Mouse (Mus musculus) stomach, postnatal 0 days (tissue): Measurements from ENCODE around the gene Rubcn. TPM values are rescaled to one million over a fixed set of nuclear protein-coding genes. Genes with fewer than 3 reads are reported as not detected.
"Not testable (repeated sequence)": the region's sequence is repeated elsewhere in the genome, so short reads cannot be mapped to it uniquely, and the experiment has no call there.

ENCODE experiments used
- ATAC-seq: fragments of 200-750 bp; cut with Nextera tagmentation; 2 replicates; pipeline ENCODE4 v1.8.0; 2017; ENCODE audit not compliant: low FRiP score, low TSS enrichment
- DNase-seq: peaks from one replicate; pipeline ENCODE4 v3.0.0-alpha.2; 2016; ENCODE audit warnings: low spot score
- H3K27ac ChIP-seq: fragments of 300-500 bp; sonication (generic); replicated peaks from 2 replicates; pipeline ENCODE4 v1.5.1; 2014; ENCODE audit warnings: mild to moderate bottlenecking, control low read depth
- H3K27me3 ChIP-seq: fragments of 300-500 bp; sonication (generic); 2 replicates; pipeline ENCODE4 v1.6.1; 2014; ENCODE audit warnings: low read length; ENCODE audit not compliant: control insufficient read depth, insufficient read depth
- H3K36me3 ChIP-seq: fragments of 300-500 bp; sonication (generic); 2 replicates; pipeline ENCODE4 v1.6.1; 2014; ENCODE audit warnings: low read length, mixed read lengths; ENCODE audit not compliant: control insufficient read depth, insufficient read depth
- H3K4me1 ChIP-seq: fragments of 300-500 bp; sonication (generic); replicated peaks from 2 replicates; pipeline ENCODE4 v1.6.1; 2014; ENCODE audit warnings: antibody characterized with exemption; ENCODE audit not compliant: control insufficient read depth, insufficient read depth
- H3K4me2 ChIP-seq: fragments of 300-500 bp; sonication (generic); replicated peaks from 2 replicates; pipeline ENCODE4 v1.6.1; 2014; ENCODE audit warnings: low read depth, mild to moderate bottlenecking, control low read depth, moderate library complexity
- H3K4me3 ChIP-seq: fragments of 300-500 bp; sonication (generic); 2 replicates; pipeline ENCODE4 v1.5.1; 2014; ENCODE audit warnings: low read depth, low read length, control low read depth
- H3K9ac ChIP-seq: fragments of 300-500 bp; sonication (generic); 2 replicates; pipeline ENCODE4 v1.6.1; 2014; ENCODE audit warnings: mild to moderate bottlenecking, low read length, control low read depth, mixed read lengths
- H3K9me3 ChIP-seq: fragments of 300-500 bp; sonication (generic); 2 replicates; pipeline ENCODE4 v1.6.1; 2016; ENCODE audit warnings: low read length; ENCODE audit not compliant: control insufficient read depth
- CTCF ChIP-seq: IDR thresholded peaks from 2 replicates; pipeline ENCODE4 v1.5.1; 2016; ENCODE audit warnings: antibody characterized with exemption, low read depth, mild to moderate bottlenecking, moderate library complexity
- EP300 ChIP-seq: optimal IDR thresholded peaks from 2 replicates; pipeline ENCODE3; 2016; ENCODE audit warnings: antibody characterized with exemption
- WGBS: fragments of 180-500 bp; shearing (Covaris S2); extraction: QIAGEN DNeasy Blood & Tissue Kit; methylation state at CpG from one replicate; pipeline ENCODE4 v1.1.7; 2014; 5-methylcytosine and 5-hydroxymethylcytosine counted together
- polyA plus RNA-seq: library from polyadenylated mRNA; unstranded; fragments of >200 nt; fragmentation: Nextera tagmentation; extraction: Ambion mirVana; gene quantifications from 2 replicates; pipeline ENCODE4 v1.2.1, GENCODE M21; 2015

Rubcn gene
- polyA plus RNA-seq = 7.1 and 8.3 TPM in 2 replicates

- WGBS = under 1% methylated on average over 64 of the region's 83 CpGs
- no peaks in the 10 kb centered on the region for H3K9me3 ChIP-seq
- peak within 1 kb of the TSS; percentile 77 for H3K4me3 ChIP-seq
- peak within 1 kb of the TSS; percentile 90 for H3K9ac ChIP-seq
- DNase-seq (peak; percentile 96), ATAC-seq (peak; percentile 98)
- no peaks in the 10 kb centered on the region; the same call in 1 of the 2 replicates for H3K4me1 ChIP-seq
- peak within 1 kb of the TSS; percentile 89 for H3K4me2 ChIP-seq
- H3K27me3 ChIP-seq = no peaks in the 10 kb centered on the region
- H3K27ac ChIP-seq = peak within 1 kb of the TSS; percentile 90
- TF ChIP-seq EP300 (peak; percentile 57), CTCF (peak; percentile 70)
- no peaks in the 10 kb centered on the region for H3K36me3 ChIP-seq
These were observed at the start of gene Rubcn, which contains the start of gene Fyttd1 for GRCm38 (mm10) chr16:32877343-32878156. Gene Rubcn, minus strand, starts transcription at chr16:32877766. Gene Fyttd1, plus strand, starts transcription at chr16:32877500.

- Histone ChIP-seq H3K9ac (no peak overlapping the region), H3K36me3 (no peaks in the 10 kb centered on the region), H3K27me3 (no peaks in the 10 kb centered on the region), H3K4me3 (no peak overlapping the region), H3K27ac (no peak overlapping the region), H3K4me2 (no peak overlapping the region), H3K9me3 (no peaks in the 10 kb centered on the region), H3K4me1 (no peaks in the 10 kb centered on the region)
- TF ChIP-seq EP300 = no peak
- no peak for TF ChIP-seq CTCF
- DNase-seq (no peak), ATAC-seq (no peak)
- 91% methylated on average over 8 of the region's 8 CpGs for WGBS
These were observed 49.5 kb upstream of the Rubcn start for GRCm38 (mm10) chr16:32927044-32927443.

- not testable (repeated sequence) for H3K4me2 ChIP-seq, H3K4me3 ChIP-seq, H3K9me3 ChIP-seq, DNase-seq, ATAC-seq, H3K9ac ChIP-seq, H3K36me3 ChIP-seq, H3K4me1 ChIP-seq, H3K27ac ChIP-seq, H3K27me3 ChIP-seq
- WGBS = 90% methylated on average over 9 of the region's 9 CpGs
These were observed 49.1 kb upstream of the Rubcn start for GRCm38 (mm10) chr16:32926629-32927028.

- no peak overlapping the region for H3K27ac ChIP-seq
- H3K9ac ChIP-seq = no peak overlapping the region
- H3K4me1 ChIP-seq = no peaks in the 10 kb centered on the region; the same call in 1 of the 2 replicates
- no peaks in the 10 kb centered on the region for H3K36me3 ChIP-seq
- TF ChIP-seq EP300 = no peak
- TF ChIP-seq CTCF = no peak
- 52% methylated on average over 9 of the region's 9 CpGs for WGBS
- H3K27me3 ChIP-seq = no peaks in the 10 kb centered on the region
- H3K4me3 ChIP-seq = no peak overlapping the region; the same call in 1 of the 2 replicates
- DNase-seq (no peak), ATAC-seq (peak; percentile 65; the same call in 1 of the 2 replicates)
- peak overlapping the region; percentile 62 for H3K4me2 ChIP-seq
- no peaks in the 10 kb centered on the region for H3K9me3 ChIP-seq
These were observed 37.9 kb upstream of the Rubcn start for GRCm38 (mm10) chr16:32915292-32916068.

- H3K9ac ChIP-seq = peak within 1 kb of the TSS; percentile 95
- TF ChIP-seq EP300 = no peak
- no peak for TF ChIP-seq CTCF
- ATAC-seq (peak; percentile 92), DNase-seq (peak; percentile 96)
- peak within 1 kb of the TSS; percentile 93 for H3K27ac ChIP-seq
- peak within 1 kb of the TSS; percentile 99 for H3K4me3 ChIP-seq
- H3K9me3 ChIP-seq = no peaks in the 10 kb centered on the region
- no peaks in the 10 kb centered on the region for H3K27me3 ChIP-seq
- peak within 1 kb of the TSS; percentile 62 for H3K4me2 ChIP-seq
- H3K4me1 ChIP-seq = no peaks in the 10 kb centered on the region; the same call in 1 of the 2 replicates
- H3K36me3 ChIP-seq = no peaks in the 10 kb centered on the region
- WGBS = under 1% methylated on average over 84 of the region's 85 CpGs
These were observed 36.6 kb upstream of the Rubcn start, which contains the start of gene Lrch3 for GRCm38 (mm10) chr16:32913937-32914881. Gene Lrch3, plus strand, starts transcription at chr16:32914100.
